Mouse (Mus musculus) MEL-GATA-1-ER (cell line): ENCODE results near the gene Trmt44.
"Not testable (repeated sequence)": the region's sequence is repeated elsewhere in the genome, so short reads cannot be mapped to it uniquely, and the experiment has no call there.

Experiments used
- DNase-seq: peaks from one replicate; pipeline ENCODE4 v3.0.0-alpha.2; 2012; ENCODE audit warnings: low read depth; ENCODE audit errors: extremely low read depth

The Trmt44 gene

DNA sequence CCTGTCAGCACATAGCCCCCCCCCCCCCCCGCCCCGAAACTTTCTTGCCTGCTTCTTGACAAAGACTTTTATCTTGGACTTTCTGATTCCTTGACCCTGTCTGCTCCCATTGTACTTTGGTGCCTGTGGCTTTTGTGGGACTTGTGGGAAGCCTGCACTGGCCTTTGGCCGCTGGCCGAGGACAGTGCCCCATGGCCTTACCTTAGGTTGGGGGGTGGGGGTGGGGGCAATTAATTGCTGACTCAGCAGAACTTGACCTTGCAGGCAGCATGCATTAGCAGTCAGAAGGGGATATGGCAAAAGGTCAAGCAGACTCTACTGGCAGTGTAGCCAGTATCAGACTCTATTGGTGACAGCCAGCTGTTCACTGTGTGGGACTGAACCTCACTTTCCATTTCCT is 16.6 kb upstream of the Trmt44 start:
- no peak for DNase-seq

DNA sequence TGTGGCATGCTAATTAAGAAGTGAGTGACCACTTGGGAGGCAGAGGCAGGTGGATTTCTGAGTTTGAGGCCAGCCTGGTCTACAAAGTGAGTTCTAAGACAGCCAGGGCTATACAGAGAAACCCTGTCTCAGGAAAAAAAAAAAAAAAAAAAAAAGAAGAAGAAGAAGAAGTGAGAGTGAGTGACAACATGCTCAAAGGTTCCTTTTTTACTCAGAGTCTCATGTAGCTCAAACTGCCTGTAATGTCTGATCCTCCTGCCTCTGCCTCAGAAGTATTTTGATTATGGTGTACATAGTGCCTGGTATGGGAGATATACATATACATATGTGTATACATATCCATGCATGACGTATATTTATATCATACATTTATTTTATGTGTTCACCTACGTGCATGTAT is 9.4 kb upstream of the Trmt44 start:
- not testable (repeated sequence) for DNase-seq

DNA sequence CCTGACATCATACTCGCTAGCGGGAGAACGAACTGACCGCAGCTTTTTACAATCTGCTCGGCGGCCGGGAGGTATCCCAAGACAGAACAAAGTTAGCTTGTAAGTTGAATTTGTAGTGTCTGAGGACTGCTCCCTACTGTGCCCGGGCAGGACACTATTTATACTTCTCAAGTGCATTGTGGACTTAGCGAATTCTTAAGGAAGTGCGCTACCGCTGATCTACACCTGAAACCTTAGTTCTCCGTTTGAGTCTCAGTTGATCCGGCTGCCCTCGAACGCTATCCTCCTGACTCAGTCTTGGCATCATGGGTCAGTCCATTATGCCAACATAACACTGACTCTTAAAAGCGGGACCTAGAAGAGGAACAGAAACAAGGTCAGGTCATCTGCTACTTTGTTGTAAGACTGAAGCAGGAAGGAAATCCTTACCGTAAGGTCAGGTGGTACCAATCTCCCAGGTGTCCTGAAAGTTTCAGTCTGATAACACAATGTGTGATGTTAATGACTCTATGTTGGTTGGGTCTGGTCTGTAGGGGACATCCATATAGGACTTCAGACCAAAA is 8.4 kb upstream of the Trmt44 start:
- no peak for DNase-seq

DNA sequence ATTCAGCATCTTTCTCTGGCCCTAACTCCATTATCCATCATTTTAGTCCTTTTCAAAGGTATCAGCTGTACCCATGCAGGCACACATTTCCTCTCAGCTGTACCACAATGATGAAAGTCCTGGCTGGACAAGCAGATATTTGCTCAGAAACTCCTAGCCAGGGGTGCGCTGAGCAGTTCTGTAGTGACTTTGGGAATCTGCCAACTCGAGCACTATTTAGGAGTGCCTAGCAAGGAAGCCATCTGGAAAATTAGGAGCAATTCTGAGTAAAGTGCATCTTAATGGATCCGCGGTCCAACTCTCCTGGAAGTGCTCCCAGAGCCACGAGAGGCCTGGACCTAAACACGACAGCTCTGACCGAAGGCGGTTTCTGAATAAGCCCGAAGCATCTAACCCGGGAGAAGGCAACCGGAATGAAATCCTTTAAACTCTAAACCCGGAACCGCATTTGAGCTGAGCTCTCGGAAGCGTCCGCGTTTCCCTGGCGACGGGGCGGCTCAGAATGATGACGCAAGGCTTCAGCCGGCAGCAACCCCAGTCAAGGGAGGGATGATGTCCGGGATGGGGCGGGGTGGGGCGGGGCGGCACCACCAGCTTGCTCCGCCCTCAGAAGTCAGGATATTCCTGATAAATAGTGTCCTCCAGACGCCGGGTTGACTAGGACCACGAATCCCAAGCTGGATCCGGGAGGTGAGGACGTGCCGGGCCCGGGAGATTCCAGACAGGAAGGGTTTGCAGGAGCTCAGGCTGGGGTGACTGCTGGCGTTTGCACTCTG is 7.8 kb upstream of the Trmt44 start, which contains the start of gene Acox3:
Acox3 (plus strand) TSS at position 596 of the 776 bp plus-strand sequence.
- DNase-seq, result peak; percentile 94

DNA sequence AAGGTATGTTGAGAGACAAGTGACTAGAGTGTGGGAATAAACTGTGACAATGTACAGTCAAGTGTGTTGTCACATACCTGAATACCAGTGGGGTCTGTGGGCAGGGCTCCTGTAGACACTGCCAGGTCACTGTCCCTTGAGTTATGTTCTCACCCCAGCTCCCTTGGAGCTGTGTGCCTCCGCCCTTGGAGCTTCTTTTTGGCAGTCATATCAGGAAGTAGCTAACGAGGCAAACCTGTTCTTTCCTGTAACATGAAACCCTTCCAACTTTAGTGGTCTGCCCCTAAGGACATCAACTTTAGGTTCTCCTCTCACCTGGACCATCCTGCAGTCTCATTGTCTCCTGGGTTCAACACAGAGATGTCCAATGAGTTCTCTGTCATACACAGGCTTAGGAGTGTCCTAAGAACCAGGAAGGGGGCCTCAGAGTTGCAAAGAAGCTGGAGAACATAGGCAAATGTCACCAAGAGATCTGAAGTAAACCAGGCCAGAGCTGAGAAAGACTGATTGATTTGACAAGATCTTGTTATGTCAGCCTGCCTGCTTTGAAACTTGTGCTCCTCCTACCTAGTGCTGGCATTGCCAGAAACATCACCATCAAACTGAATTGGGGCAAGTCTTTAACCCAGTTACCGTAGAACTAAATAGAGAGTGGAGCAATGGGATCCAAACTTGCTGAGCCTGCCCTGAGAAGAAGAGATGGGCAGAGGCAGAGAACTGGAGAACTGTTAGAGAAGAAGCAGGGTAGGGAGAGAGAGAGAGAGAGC is 5.5 kb upstream of the Trmt44 start:
- DNase-seq, result no peak

DNA sequence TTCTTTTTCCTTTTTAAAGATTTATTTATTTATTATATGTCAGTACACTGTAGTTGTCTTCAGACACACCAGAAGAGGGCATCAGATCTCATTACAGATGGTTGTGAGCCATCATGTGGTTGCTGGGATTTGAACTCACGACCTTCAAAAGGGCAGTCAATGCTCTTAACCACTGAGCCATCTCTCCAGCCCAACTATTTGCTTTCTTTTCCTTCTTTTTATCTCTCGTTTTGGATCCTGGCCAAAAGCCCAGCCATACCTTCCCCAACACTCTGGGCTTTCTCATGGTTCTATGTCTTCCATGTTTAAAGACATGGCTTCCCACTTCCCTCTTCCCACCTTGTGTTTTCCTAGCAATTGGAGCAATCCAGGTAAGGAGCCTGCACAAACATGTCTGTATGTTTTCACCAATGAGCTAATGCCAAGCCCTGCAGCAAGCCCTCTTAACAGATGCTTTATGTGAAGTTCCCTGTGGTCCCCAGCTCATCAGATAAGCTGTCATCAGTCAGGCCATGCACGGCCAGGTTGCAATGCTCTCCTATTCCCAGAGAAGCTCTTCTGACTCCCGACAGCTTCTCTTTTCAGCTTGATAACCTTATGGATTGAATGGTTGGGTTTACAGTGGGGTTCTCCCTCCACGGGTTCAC is 4.5 kb upstream of the Trmt44 start:
- DNase-seq, result peak; percentile 36

DNA sequence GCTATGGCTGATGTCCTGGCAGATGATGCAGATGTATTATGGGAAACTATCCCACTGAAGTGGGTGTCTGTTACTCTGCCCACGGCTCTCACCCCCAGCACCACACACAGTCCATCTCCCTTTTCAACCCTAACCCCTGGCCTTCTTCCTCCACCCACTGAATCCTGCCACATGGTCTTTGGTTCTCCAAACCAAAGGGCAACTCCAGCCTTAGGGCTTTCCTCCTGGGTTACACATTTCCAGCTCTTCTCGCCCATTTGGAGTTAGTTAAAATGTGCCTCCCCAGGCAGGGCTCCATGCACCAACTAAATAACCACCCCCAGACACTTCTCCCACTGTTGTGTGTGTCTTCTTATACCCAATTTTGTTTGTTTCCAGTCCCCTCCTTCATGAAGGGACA is 3.5 kb upstream of the Trmt44 start:
- DNase-seq, result no peak

DNA sequence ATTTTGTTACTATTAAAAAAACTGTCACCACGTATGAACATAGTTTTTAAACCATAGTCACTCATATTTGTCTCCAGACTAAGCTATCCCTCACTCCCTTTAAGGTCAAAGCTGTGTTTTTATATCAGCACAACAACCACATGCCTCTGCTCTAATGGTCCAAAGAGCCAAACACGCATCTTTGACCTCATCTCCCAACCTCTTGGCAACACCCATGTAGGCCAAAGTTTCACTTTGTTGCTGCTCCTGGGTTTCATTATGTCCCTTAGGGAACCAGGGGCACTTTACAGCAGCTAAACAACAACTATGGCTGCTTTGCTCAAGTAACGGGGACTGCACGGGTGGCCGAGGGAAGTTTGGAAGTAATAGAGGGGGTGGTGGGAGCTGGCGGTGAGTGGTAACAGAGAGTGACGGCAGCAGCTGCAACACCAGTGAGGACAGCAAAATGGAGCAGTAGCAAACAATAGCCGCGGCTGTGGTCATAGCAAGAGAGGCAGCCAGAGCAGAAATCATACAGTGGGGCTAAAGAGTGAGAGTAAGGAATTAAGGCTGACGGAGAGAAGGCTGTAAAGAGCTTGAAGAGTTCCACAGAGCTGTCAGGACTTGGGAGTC is 1.6 kb upstream of the Trmt44 start:
- DNase-seq, result no peak

DNA sequence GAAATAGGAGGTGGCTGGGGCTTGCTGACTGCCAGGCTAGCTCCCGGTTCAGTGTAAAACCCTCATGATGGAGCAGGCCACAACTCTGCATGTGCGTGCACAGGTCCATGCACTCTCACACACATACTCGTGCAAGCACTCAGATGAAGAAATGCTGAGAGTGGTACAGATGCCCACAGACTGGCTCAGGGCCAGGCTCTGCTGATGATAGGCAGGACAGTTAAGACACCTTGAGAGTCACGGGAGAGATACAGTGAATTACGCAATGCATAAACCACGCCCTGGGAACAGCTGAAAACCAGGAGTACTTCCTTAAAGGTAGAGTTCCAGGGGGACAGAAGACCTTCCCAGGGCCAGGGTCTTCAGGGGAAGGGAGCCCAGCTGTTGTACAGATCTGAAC is 3.3 kb downstream of the Trmt44 start:
- no peak for DNase-seq

DNA sequence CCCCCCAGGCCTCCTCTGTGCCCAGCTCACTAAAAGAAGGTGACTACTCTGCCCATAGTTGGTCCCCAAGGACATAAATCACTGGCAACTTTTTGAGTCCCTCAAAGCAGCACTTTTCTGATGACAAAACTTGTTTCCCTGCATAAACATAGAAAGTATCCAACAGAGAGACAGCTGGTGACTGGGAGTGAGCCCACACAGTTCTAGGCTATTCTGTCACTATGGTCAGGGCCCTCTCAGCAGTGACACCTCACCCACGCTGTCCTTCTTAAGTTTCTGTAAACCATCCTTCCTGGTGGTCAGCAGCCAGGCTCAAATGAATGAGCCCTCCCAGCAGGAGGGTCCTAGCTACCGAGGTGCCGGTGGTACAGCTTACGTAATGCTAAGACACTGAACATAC is 8.2 kb downstream of the Trmt44 start:
- DNase-seq, result no peak

DNA sequence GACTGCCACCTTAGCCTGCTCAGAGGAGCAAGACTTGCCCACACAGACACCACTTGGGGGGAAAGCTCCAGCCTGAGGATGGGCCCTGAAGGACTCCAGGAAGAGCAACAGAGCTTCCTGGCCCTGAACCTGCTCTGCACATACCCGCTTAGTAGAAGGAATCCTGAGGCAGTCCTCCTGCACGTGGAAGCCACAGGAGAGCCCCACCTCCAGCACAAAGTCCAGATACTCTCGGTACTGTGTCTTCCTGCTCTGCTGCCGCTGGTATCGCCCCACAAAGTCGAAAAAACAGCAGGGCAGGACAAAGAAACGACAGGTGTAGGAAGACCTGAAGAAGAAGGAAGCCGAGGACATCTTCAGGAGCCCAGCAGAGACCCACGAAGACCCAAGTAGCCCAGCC is 9.7 kb downstream of the Trmt44 start:
- no peak for DNase-seq

DNA sequence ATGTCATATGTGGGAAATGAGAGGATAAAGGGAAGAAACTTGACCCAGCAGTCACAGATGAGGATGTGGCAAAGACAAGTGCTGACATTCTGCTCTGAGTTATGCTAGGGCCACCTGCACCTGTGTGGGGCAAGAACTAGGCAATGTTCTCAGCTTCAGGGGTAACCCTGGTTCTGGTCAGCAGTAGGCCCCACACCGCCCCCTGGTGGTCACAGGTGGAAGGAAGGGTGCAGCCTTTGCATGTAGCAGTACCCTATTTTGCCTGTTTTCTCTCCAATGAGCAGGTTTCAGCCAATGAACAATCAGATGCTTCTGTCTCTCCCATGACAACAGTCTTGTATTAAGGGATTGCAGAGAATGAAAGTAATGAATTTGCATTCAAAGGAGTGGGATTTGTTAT is 11.4 kb downstream of the Trmt44 start:
- peak; percentile 41 for DNase-seq

DNA sequence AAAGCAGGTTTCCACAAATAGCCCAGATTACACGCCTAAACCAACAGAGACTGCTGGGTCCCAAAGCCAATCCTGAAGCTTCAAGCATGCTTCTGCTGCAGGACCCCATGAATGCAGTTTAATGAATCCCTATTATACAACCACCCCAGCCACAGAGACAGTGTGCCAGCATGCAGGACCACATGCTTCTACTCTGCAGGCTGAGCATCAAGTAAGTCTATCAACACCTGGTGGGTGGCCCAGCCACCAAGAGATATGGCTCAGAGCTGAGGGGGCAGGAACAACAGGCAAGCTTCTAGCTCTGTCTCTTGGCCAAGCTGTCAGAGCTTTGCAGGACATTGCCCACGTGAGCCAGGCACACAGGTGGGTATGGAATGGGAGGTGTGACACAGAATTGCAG is 12.3 kb downstream of the Trmt44 start:
- DNase-seq, result no peak

DNA sequence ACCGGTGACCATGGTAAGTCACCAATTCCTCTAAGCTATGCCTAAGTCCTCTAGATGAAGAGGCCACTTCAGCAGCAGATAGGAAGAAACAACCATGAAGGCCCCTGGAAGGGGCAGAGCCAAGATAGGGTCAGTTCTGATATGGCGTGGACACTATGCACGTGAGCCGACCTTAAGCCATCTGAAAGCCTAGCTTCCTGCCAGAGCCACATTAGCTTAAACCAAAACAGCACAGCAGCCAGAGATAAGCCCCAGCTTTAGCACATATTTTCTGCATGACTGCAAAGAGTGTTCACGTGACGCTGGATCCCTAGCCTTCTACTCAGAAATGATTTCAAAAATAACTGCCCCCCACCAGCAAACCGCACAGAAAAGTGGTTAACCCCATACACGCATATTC is 15.4 kb downstream of the Trmt44 start:
- DNase-seq, result no peak

DNA sequence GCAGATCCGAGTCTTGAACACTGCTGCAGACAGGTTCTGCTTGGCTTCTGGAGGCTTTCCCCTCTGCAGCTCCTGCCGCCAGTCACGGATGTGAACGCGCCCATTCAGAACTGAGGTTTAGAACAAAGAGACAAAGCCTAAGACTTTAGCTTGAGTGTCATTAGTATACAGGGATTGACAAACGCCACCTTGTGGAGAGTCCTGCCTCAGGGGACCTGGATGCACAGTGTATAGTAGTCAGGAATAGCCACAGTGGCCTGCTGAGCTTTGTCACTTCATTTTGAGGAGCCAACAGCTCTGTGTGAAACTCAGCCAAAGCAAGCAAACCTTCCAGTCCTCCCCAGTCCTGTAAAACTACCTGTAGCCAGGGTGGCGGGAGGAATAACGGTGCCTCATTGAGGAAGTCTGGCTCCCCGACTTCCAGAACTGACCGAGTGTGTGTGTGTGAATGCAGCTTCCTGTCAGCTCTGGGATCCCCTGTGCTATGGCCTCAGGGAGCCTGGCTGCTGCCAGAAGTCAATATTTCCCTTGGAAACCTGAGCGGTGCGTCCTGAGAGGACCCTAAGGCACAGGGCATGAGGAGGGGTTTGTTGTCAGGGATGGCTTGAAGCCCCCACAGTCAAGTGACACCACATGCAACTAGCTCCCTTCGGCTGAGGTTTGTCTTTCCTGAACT is 16.8 kb downstream of the Trmt44 start:
- DNase-seq, result no peak

DNA sequence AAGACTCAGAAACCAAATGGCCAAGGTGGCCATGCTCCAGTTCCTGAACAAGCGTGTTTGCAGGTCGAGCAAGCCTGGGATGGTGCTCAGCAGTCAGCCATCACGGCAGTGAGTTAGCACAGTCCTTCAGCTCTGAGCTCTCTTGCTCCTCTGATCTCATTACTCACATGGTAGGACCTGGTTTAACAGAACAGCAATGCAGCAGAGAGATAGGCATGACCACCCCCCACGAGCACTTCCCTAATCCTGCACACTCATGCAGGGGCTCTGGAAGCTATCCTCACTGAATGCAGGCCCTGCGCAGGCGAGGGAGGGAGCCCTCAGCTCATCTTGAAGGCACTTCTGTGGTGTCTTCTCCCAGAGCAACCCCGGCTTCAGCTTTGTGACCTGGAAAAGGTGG is 18.5 kb downstream of the Trmt44 start:
- peak; percentile 26 for DNase-seq

DNA sequence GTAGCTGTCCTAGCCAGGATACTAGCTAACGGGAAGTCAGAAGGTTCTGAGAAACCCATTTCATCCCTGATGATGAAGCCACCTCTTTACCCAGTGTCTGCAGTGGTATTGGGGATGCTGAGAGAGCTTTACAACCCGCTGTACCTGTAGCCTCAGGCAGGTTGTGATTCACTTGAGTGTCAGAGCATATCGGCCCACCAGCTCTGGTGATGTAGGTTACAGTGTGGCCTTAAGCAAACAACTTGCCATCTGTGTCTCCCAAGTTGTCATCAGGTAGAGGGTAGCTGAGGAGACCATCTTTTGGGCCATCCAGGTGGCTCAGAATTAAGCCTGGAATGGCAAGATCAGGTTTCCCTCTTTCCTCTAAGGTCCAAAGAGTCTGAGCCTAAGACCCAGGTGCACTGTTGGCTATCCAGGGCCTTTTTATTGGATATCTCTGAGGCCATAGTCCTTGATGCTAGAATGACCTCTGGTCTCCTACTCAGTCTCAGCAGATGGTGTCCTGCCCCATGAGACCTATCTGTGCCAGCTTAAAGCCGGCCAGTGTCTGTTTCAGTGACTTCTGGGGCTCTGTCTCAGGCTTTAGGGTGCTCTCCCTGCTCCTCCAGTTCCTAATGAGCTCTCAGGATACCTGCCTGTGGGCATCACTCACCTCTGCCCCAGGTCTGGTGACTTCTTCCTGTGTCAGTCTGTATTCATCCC is 21.9 kb downstream of the Trmt44 start:
- DNase-seq, result no peak

DNA sequence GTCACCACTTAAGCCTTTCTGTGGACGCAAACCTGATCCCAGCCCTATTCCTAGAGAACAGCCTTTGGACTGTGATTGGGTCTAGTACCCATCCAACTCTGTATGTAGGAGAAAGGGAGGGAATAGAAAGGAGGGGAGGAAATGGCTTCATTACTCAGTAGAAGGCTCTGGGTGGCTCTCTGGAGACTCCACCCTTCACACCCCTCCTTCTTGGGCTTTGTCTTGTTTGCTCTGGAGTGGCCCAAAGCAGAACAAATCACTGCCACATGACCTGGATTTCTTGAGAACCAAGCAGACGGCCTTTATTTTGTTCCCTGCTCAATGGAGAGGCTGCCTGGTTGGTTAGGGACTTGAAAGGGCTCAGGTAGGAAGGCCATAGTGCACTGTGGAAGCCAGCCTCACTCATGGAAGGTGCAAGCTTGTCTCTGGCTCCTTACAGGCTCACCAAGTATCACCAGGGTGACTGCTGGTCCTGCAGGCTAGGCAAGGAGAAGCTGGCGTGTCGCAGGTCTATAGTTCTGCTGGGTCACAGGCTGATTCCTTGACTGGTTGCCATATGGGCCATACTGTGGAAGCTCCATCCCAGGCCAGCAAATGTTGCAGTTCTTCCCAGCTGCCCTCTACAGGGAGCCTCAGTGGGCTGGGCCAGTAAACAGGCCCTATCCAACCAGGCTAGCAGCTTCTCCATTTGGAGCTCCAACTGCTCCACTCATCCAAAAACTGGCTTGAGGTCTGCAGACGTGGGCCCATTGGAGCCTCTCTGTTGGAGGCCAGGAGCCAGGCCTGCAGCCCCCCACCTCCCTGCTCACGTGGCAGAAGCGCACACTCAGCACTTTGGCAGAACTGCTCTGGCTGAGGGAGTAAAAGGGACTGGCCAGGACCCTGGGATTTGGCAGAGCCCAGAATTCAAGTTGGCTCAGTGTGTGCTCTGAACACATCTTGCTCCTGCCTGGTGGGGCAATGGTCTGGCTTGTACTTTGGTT is 22.7 kb downstream of the Trmt44 start:
- no peak for DNase-seq

DNA sequence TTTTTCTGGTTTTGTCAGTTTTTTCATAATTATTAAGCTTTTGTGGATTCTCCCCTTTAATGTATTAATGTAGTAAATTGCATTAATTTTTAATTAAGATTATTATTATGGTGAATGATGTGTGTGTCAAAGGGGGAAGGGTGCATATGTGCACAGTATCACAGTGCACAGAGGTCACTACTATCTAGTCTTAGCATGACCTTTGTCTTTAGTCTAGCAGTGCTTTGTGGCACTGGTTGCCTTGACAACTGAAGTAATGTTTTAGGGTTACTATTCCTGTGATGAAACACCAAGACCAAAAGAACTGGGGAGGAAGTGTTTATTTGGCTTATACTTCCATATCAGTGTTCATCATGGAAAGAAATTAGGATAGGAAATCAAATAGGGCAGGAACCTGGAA is 28.7 kb downstream of the Trmt44 start:
- DNase-seq, result no peak
